Mouse (Mus musculus): ENCODE data around the gene Ccdc134.

DNA sequence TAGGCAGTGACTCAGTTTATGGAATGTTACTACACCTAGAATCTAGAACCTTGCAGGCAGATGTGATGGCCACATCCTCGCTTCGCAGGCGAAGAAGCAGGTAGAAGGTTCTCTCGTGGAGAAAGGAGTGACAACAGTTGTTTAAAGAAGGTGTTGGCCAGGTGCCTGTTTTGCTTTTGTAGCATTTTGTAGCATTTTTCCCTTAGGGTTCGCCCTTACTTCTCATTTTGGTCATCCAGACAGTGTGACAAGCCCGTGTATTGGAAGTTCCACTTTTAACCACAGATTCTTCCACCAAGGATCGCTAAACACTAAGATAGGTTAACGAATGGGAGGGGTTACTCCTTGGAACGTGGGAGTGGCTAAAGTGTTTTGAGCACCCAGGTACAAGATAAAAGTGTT lies 20.8 kb downstream of the Ccdc134 start:
- TF ChIP-seq MAFK (IDR thresholded peaks at IDR 0.05; ENCODE audit: insufficient read depth, low read depth, low read length) (no peak), ZC3H11A (IDR thresholded peaks at IDR 0.05; ENCODE audit: borderline replicate concordance, low read depth, low read length) (no peak), HCFC1 (IDR thresholded peaks at IDR 0.05; ENCODE audit: borderline replicate concordance, insufficient read depth, low read length) (no peak), ZNF384 (IDR thresholded peaks at IDR 0.05; ENCODE audit: low read depth, low read length) (no peak)

All from ES-E14 (cell line).